Mouse (Mus musculus) layer of hippocampus, adult 2 months (tissue): ENCODE measurements at regions not wholly inside any gene's neighbourhood (a gene's known extent, or its start where the extent isn't known, plus 50 kb on each side); places are given as distances from the start of the nearest gene placed in this dataset.

Experiments
- DNase-seq, 2 experiments: peaks; one replicate each; pipeline ENCODE4 v3.0.0; 2022; ENCODE audit warnings: low spot score in 2 of 2
- H3K27ac ChIP-seq: fragments of 200-600 bp; 2 replicates; pipeline ENCODE4 v1.8.1; 2022
- H3K4me3 ChIP-seq: fragments of 200-600 bp; 2 replicates; pipeline ENCODE4 v1.8.1; 2022; ENCODE audit warnings: mild to moderate bottlenecking
- CTCF ChIP-seq: fragments of 200-600 bp; conservative IDR thresholded peaks from 2 replicates; pipeline ENCODE4 v1.8.1; 2022; ENCODE audit warnings: antibody characterized with exemption, mild to moderate bottlenecking, moderate library complexity

DNA sequence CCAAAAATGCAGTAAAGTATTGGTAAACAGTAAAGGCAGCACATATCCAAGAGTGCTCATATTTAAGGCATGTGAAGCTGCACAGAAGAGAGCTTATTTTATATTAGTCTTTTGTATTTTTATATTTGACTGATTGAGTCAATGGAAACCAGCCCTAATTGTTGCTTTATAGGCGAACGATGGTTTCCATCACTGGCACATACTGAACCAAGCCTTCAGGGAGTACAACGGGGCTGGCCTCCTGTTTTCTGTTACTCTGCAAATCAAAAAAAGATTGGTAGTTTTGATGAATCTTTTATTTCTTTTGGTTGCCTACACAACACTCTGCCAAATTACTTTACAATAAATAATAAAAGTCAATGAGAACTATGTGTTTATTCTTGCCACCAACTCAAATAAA, 189.7 kb upstream of the Rspo3 start:
- TF ChIP-seq CTCF, result no peak
- no peak for DNase-seq
- Histone ChIP-seq H3K27ac (no peak overlapping the region), H3K4me3 (no peak overlapping the region)

DNA sequence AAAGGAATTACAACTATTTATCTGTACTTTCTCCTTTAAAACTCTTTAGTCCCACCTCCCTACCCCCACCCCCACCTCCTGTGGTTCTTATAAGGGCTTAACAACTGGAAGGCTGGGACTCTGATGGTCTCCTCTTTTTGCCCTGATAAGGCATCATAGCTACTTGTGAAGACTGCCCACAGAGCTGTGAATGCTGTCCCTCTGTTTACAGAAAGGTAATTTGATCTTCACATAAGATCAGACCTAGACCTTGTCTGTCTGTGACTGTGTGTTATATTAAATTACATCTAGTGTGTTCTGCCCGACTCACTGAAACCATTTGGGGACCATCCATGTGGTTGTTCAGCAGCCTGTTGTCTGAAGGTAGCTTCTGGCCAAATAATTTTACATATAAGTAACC, 175.3 kb upstream of the Rspo3 start:
- no peak overlapping the region for H3K4me3 ChIP-seq
- no peak for TF ChIP-seq CTCF
- DNase-seq, result no peak
- no peak overlapping the region for H3K27ac ChIP-seq

DNA sequence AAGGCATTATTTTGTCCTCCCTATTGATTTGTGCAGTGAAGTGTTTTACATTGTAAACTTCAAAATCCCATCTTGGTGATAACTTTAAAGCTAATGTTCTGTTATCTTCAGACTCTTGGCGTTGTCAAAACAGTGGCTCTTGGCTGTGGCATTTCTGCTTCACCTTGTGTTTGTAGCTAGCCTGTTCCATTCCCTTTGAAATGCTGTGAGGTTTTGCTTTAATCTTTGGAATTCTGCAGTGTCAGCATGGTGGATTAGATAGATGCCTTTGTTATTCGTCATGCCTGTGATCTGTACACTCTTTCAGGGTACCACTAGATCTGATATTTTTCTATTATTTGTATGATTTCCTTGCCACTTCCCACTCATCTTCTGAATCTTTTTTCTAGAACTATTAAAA, 173.0 kb upstream of the Rspo3 start:
- no peak for DNase-seq
- no peak for TF ChIP-seq CTCF
- Histone ChIP-seq H3K27ac (no peak overlapping the region), H3K4me3 (no peak overlapping the region)

DNA sequence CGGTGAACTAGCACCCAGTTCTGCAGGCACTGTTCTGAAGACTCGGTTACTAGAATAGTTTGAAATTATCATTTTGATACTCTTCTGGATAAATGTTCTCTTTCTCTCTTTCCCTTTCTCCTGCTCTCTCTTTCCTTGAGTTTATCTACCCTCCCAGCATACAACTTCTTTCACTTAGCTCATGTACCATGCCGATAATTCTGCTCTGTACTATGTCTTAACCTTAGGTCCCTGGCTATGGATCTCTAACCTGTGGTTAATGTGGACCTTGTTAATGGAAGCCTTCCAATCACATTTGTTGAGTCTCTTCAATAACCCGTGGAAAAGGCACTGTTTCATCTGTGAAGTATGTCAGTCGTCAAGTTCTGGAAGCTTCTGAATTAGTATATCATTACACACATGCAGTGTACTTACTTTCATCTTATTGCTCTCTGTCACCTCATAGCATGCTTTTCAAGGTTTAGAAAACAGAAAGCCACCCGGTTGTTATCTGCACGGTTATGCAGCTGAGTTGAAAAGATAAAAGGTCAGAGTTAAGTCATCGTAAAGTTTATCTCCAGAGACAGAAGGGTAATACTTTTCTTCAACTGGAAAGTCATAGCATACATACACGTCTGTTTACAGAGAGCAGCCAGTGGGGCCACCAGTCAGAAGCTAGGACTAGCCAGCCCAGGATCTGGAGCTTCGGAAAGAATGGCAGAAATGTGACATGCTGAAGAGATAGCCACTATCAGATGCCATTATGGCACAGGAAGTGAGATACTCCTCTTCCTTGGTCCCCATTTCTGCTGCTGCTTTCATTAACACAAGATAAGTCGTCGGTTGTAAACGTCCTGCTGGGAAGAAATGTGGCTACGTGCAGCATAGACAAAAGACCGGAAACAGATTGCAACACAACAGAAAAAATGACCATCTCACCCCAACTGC, 157.6 kb upstream of the Rspo3 start:
- no peak for TF ChIP-seq CTCF
- no peak for DNase-seq
- Histone ChIP-seq H3K4me3 (no peak overlapping the region), H3K27ac (no peak overlapping the region)

DNA sequence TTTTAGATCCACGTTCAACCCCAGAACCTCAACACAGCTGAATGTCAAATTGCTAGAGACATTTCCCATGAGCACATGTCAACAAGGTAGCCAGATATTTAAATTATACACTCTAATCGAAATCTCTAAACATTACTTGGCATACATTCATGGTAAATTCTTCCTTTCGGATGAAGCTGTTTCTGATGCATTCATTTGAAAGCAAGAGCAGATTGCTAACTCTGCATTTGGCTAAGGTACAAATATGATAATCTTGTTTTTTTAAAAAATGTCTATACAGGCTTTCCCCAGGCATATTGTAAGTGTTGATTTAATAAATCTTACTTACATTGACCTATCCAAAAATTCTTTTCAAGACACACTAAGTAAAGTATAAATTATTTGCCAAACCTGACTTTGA, 153.9 kb upstream of the Rspo3 start:
- no peak overlapping the region for H3K4me3 ChIP-seq
- DNase-seq, result no peak
- no peak for TF ChIP-seq CTCF
- H3K27ac ChIP-seq, result no peak overlapping the region

DNA sequence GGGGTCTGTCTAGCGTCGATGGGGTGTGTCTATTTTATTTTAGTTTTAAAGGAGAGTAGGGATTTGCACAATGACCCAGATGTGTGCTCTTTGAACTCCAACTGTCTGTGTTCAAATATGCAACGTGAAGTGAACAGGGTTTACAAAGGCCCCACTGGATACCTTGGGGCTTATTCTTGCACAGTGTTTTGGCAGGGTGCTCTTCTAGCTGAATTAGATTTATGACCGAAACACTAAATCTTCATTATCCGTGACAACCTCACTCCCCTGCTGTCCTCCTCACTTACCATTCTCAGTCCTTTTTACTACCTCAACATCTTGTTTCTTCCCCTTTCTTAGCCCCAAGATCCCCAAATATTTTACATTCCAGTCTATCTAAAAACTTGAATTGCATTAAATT, 151.3 kb upstream of the Rspo3 start:
- H3K4me3 ChIP-seq, result no peak overlapping the region
- no peak for TF ChIP-seq CTCF
- no peak overlapping the region for H3K27ac ChIP-seq
- no peak for DNase-seq

DNA sequence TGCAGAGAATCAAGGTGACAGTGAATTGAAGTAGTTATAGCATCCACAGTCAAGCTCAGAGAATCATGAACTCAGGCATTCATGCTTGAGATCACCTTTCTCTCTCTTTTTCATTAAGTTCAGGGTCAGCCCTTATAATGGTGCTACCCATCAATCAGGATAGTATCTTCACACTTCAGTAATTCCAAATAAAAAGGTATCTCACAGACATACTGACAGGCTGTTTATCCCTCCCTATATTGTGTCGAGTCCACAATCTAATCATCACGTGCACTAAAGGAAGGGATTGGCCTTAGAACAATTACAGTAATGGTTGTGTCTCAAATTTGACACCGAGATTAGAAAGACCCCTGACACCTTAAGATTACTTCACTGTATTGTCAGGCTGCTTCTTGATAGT, 138.7 kb upstream of the Rspo3 start:
- H3K4me3 ChIP-seq, result no peak overlapping the region
- DNase-seq, result no peak
- TF ChIP-seq CTCF, result no peak
- H3K27ac ChIP-seq, result no peak overlapping the region

DNA sequence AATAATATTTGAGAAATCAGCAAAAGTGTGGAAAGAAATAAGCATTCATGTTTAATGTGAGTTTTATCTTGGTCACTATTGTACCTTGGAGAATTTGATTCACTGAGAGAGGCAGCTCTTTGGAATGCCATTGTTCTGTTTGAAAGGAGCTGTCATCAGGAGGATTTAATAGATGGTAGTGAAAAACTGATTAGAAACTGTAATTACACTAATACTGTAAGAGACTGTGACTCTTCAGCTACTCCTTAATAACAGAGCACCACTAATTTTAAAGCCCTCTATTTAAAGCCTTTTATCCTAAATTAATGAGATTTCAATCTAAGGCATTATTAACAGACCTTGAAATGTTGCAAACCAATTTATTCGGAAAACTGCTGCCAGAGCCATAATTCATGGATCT, 126.1 kb upstream of the Rspo3 start:
- no peak for DNase-seq
- no peak for TF ChIP-seq CTCF
- Histone ChIP-seq H3K27ac (no peak overlapping the region), H3K4me3 (no peak overlapping the region)

DNA sequence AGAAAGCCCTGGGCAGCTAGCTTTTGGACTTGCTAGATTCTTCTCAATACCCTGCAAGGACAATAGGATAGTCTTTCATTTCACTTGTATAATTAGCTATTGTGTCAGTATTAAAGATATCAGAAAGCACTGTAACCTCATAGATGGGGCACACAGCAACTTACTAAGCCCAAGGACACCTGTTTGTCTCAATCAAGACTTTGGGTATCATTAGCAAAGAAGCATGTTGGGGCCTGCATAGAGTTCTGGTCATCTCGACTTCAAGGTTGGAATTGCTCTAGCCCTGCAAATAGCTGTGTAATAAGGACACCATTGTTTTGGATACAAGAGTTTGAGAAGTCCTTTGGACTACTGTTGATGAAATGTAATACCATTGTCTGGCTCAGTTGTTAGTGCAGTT, 104.6 kb upstream of the Rspo3 start:
- no peak for TF ChIP-seq CTCF
- Histone ChIP-seq H3K27ac (no peak overlapping the region), H3K4me3 (no peak overlapping the region)
- no peak for DNase-seq

DNA sequence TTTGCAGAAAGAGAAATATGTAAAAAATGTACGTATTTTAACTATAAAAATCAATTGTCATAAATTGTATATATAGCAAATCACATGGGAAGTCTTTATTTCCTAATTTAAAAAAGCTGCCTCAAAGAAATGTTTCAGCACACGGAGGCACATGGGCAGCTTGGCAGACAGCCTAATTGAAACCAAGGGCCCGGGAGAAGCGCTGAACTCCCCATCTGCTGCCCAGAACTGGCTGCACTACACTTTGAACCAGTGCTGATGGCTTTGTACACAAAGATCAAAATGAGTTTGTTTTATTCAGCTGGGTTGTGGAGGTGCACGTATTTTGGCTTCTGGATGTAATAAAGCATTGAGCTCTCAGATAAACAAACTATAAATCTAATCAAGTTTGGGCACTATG, 100.2 kb upstream of the Rspo3 start:
- H3K4me3 ChIP-seq, result no peak overlapping the region
- no peak for TF ChIP-seq CTCF
- DNase-seq, result no peak
- no peak overlapping the region for H3K27ac ChIP-seq

DNA sequence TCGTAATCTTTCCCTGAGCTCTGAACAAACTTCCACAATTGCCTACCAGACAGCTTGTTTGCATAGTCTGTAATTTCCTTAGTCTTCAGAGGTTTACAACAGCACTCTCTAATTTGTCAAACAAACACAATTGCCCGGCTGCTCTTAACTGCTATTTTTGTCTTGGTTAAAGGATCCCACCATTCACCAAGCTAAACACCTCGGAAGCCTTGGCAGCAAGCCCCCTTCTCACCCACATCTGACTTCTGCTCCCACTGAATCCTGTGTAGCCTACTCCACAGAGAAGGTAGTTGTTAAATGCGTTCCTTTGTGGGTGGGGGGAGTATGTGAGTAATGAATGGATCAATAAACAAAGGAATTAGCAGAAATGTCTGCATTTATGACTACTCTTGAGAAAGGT, 59.8 kb upstream of the Rspo3 start:
- H3K27ac ChIP-seq, result no peak overlapping the region

DNA sequence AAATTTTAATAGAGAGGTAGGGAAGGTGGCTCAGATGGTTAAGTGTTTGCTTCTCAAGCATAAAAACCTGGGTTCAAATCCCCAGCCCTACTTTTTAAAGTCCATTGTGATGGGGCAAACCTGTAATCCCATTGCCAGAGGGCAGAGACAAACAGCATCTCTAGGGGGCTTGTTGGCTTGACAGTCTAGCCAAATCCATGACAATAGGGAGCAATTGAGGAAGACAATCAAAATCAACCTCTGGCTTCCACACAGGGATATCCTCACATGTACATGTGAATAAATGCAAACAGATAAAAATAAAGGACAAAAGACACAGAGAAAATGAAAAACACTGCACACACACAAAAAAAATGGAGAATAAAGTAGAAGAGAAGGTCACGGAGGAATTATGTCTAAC, 59.3 kb upstream of the Rspo3 start:
- Histone ChIP-seq H3K4me3 (no peak overlapping the region), H3K27ac (no peak overlapping the region)
- no peak for DNase-seq
- TF ChIP-seq CTCF, result no peak

More for the DNA sequence above, 59.8 kb upstream of the Rspo3 start:
- no peak for TF ChIP-seq CTCF
- DNase-seq, result no peak
- no peak overlapping the region for H3K4me3 ChIP-seq

DNA sequence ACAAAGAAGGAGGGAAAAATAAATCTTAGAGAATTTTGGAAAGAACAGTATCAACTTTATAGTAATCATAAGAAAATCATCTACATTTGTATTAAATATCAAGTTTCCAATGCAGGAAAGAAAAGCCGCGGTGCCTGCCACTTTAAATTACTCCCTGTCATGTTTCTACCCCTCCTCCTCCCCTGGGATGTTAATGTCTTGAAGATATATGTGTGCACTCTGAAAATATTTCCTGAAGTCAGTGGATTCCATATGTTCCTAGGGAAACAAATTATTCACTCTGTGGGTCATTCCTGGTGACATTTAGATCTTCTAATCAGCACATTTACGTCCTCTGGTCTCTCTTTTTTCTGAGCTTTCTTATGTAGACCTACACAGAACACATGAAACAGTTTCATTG, 57.2 kb upstream of the Rspo3 start:
- DNase-seq, result no peak
- TF ChIP-seq CTCF, result no peak
- H3K4me3 ChIP-seq, result no peak overlapping the region
- H3K27ac ChIP-seq, result no peak overlapping the region

DNA sequence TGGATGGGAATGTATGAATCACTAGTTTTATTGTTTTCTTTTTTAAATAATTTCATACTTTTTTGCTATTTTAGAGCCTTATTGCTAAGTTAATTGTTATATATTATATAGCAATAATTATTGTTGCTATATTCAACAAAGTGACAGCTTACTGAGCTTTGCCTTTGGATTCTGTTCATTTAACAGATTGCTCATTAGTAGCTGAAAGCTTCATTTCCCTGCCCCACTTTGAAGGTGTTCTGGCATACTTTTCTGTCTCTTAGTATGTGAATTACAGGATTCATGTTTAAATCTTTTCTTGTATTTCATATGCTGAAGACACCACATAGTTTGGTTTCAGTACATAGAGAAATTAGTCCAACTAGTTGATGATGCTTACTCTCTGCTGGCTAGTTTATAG, 54.5 kb upstream of the Rspo3 start:
- H3K27ac ChIP-seq, result no peak overlapping the region
- TF ChIP-seq CTCF, result no peak
- no peak overlapping the region for H3K4me3 ChIP-seq
- no peak for DNase-seq
